Mouse (Mus musculus) liver, adult 2 months (tissue): ENCODE data around the gene Cdh4. TPM values are rescaled to one million over a fixed set of nuclear protein-coding genes. Genes with fewer than 3 reads are reported as not detected.

ENCODE experiments used
- DNase-seq: peaks from one replicate; pipeline ENCODE4 v3.0.0-alpha.2; 2011; ENCODE audit warnings: low read depth, low spot score; ENCODE audit errors: extremely low read depth
- H3K27ac ChIP-seq: fragments of 200-500 bp; replicated peaks from 2 replicates; pipeline ENCODE4 v1.5.1; 2012; ENCODE audit warnings: low read depth, mild to moderate bottlenecking, control low read depth, inconsistent platforms, low read length; ENCODE audit not compliant: insufficient read depth
- H3K27me3 ChIP-seq: fragments of 200-500 bp; 2 replicates; pipeline ENCODE4 v1.6.1; 2012; ENCODE audit warnings: mild to moderate bottlenecking, moderate library complexity, low read length, inconsistent platforms; ENCODE audit not compliant: control insufficient read depth, insufficient read depth
- H3K36me3 ChIP-seq: fragments of 200-500 bp; 2 replicates; pipeline ENCODE4 v1.6.1; 2012; ENCODE audit warnings: low read length, inconsistent platforms; ENCODE audit not compliant: control insufficient read depth, insufficient read depth
- H3K4me1 ChIP-seq: fragments of 200-500 bp; 2 replicates; pipeline ENCODE4 v1.6.1; 2011; ENCODE audit warnings: low read length; ENCODE audit not compliant: control insufficient read depth, insufficient read depth
- H3K4me3 ChIP-seq: fragments of 200-500 bp; 2 replicates; pipeline ENCODE4 v1.5.1; 2011; ENCODE audit warnings: low read depth, mild to moderate bottlenecking, control low read depth, low read length, moderate library complexity; ENCODE audit not compliant: insufficient read depth
- H3K79me2 ChIP-seq: fragments of 200-500 bp; 2 replicates; pipeline ENCODE4 v1.6.1; 2012; ENCODE audit warnings: inconsistent platforms, mild to moderate bottlenecking, low read length, moderate library complexity; ENCODE audit not compliant: control insufficient read depth, insufficient read depth
- H3K9ac ChIP-seq: fragments of 200-500 bp; 2 replicates; pipeline ENCODE4 v1.6.1; 2012; ENCODE audit warnings: low read depth, mild to moderate bottlenecking, control low read depth, inconsistent platforms, low read length
- CTCF ChIP-seq: fragments of 200-500 bp; IDR thresholded peaks from 2 replicates; pipeline ENCODE4 v1.5.1; 2011; ENCODE audit warnings: low read depth, low read length, control low read depth
- POLR2A ChIP-seq: fragments of 200-500 bp; IDR thresholded peaks from 2 replicates; pipeline ENCODE4 v1.6.1; 2011; ENCODE audit warnings: low read length, control low read depth; ENCODE audit not compliant: insufficient read depth; ENCODE audit errors: extremely low read depth
- WGBS: fragments of 180-500 bp; shearing (Covaris S2); methylation state at CpG from one replicate; pipeline ENCODE4 v1.1.7; 2018; 5-methylcytosine and 5-hydroxymethylcytosine counted together
- polyA plus RNA-seq: library from polyadenylated mRNA; depleted of rRNA; stranded (reverse); fragments of >200 nt; gene quantifications from 2 replicates; pipeline ENCODE4 v1.2.3, GENCODE M21; 2012
- total RNA-seq: library from RNA; depleted of rRNA; stranded (reverse); fragments of >200 nt; gene quantifications from 2 replicates; pipeline ENCODE4 v1.2.3, GENCODE M21; 2014

The Cdh4 gene
- total and polyA plus RNA-seq, 2 experiments: 0.18 to 0.37 TPM

DNA sequence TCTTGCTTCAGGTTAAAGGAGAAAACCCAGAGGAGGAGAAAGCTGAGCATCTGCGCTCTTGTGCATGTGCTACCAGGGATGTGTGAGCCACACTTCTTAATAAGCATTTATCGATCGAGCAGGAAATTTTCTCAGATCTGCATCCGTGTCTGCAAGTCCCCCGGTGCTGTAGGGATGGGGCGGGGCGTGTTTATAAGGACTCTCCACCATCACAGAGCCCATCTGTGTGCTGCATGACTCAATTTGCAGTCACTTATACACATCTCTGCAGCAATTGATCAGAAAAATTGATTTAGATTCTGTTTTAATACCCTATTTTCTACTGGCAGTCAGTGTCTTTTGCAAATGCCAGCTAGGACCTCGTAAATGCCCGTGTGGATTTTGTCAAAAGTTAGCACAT lies 311.6 kb downstream of the Cdh4 start:
- H3K4me1 ChIP-seq: no peaks in the 10 kb centered on the region
- no peaks in the 10 kb centered on the region for H3K36me3 ChIP-seq
- no peaks in the 10 kb centered on the region for H3K27me3 ChIP-seq
- H3K27ac ChIP-seq: no peak overlapping the region
- no peak overlapping the region for H3K9ac ChIP-seq
- 89% methylated on average over 9 of the region's 9 CpGs for WGBS
- no peak overlapping the region for H3K4me3 ChIP-seq
- DNase-seq: no peak
- H3K79me2 ChIP-seq: no peaks in the 10 kb centered on the region
- TF ChIP-seq CTCF (no peak), POLR2A (no peak)

DNA sequence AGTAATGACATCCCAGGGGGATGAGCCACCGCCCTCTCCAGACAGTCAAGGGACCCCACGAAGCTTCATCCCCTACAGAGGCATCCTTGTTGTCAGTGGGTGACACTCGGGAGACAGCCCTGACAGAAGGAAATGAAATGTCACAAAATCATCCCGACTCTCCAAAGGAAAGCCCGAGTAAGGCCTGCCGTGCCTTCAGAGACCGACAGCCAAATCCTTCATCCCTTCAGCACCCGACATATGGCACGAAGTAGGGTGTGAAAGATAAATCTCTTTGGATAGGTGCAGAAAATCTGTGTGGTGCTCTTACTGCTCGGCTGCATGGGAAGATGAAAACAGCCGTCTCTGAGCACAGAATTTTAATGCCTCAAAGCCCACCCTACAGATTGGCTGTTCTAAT lies 312.5 kb downstream of the Cdh4 start:
- TF ChIP-seq CTCF: no peak
- TF ChIP-seq POLR2A: no peak
- Histone ChIP-seq H3K36me3 (no peaks in the 10 kb centered on the region), H3K27ac (no peak overlapping the region), H3K4me3 (no peak overlapping the region), H3K9ac (no peak overlapping the region), H3K4me1 (no peaks in the 10 kb centered on the region), H3K27me3 (no peaks in the 10 kb centered on the region), H3K79me2 (no peaks in the 10 kb centered on the region)
- no peak for DNase-seq
- WGBS: 81% methylated on average over 11 of the region's 11 CpGs

DNA sequence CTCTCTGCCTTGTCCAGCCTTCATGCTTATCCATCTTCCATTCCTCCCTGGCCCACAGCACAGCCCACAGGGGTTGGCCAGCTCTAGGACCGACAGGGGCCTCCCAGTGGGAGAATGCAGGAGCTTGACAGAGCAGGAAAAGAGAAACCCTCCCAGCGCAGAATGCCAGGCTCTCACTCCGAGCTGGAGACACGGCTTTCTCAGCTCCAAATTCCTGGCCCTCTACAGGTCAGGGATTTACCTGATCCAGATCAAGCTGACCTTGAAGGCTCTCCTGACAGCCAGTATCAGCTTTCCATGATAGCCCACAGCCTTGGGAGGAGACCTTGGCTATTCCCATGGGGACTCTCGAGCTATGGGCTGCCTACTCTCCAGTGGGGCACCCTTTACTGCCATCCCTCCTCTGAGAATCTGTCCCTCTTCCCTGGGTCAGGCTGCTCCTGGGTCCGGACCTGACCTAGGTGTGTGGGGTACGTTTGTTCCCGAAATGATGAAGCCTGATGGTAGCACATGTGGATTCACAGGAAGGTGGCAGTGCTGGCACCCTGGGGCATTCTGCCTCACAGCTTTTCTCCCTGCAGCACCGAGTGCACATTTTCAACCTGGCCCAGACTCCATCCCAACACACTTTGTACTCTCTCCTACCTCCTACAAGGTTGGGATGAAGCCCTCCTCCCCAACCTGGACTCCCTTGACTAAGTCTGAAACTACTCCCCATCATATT lies 319.6 kb downstream of the Cdh4 start:
- Histone ChIP-seq H3K9ac (no peak overlapping the region), H3K79me2 (no peaks in the 10 kb centered on the region), H3K4me3 (no peak overlapping the region), H3K4me1 (no peaks in the 10 kb centered on the region), H3K27me3 (no peaks in the 10 kb centered on the region), H3K36me3 (no peaks in the 10 kb centered on the region), H3K27ac (no peak overlapping the region)
- no peak for TF ChIP-seq CTCF
- TF ChIP-seq POLR2A: no peak
- DNase-seq: no peak
- WGBS: 69% methylated on average over 9 of the region's 9 CpGs

DNA sequence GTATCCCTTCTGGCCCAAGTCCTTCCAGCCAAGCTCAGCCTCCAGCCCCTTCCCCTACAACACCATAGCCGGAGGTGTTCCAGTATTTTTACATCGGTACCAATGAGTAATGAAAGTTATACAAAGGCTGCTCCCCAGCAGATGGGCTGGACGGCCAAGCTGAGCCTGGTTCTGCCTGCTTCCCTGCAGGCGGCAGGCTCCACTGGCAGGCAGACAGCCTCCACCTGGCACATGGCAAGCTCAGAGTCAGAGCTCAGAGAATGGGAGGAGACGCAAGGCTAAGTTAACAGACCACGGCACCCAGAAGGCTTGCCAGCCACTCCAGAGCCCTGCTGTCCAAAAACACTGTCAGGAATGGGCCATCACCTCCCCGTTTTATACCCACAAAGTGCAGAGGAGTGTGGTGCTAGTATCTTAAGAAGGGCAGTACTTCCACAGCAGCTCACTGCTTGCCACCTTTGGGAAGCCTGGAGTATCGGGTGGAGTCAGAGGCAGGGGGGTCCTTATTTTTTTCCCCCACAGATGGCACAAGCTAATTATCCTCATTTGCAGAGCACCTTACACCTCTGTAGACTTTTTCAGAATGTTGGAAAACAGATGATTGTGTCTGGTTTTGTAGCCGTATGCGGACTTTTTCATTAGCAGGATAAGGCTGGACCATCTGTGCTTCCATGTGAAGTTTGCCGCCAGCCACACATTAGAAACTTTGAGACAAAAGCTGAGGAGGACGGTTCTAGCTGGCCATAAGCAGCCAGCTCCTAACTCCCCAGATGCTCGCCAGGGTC lies 320.5 kb downstream of the Cdh4 start:
- Histone ChIP-seq H3K4me1 (no peaks in the 10 kb centered on the region), H3K27me3 (no peaks in the 10 kb centered on the region), H3K36me3 (no peaks in the 10 kb centered on the region), H3K79me2 (no peaks in the 10 kb centered on the region), H3K27ac (no peak overlapping the region), H3K4me3 (no peak overlapping the region), H3K9ac (no peak overlapping the region)
- TF ChIP-seq POLR2A (no peak), CTCF (no peak)
- DNase-seq: no peak
- WGBS: 86% methylated on average over 13 of the region's 13 CpGs

DNA sequence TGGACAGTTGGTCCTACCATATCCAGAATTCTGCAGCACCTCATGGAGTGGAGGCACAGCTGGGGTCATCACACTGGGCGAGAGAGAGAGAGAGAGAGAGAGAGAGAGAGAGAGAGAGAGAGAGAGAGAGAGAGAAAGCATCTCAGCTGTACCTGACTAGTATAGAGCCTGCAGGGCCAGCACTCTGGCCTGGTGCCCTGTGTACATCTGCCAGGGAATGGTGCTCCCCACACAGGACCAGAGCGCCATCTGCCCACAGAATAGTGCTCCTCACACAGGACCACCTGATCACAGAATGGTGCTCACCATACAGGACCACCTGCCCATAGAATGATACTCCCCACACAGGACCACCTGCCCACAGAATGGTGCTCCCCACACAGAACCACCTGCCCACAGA lies 322.2 kb downstream of the Cdh4 start:
- Histone ChIP-seq H3K27ac (no peak overlapping the region), H3K36me3 (no peaks in the 10 kb centered on the region), H3K27me3 (no peaks in the 10 kb centered on the region), H3K4me1 (no peaks in the 10 kb centered on the region), H3K79me2 (no peaks in the 10 kb centered on the region), H3K4me3 (no peak overlapping the region), H3K9ac (no peak overlapping the region)
- TF ChIP-seq POLR2A: no peak
- TF ChIP-seq CTCF: no peak
- no peak for DNase-seq
- 96% methylated on average over 2 of the region's 2 CpGs for WGBS

DNA sequence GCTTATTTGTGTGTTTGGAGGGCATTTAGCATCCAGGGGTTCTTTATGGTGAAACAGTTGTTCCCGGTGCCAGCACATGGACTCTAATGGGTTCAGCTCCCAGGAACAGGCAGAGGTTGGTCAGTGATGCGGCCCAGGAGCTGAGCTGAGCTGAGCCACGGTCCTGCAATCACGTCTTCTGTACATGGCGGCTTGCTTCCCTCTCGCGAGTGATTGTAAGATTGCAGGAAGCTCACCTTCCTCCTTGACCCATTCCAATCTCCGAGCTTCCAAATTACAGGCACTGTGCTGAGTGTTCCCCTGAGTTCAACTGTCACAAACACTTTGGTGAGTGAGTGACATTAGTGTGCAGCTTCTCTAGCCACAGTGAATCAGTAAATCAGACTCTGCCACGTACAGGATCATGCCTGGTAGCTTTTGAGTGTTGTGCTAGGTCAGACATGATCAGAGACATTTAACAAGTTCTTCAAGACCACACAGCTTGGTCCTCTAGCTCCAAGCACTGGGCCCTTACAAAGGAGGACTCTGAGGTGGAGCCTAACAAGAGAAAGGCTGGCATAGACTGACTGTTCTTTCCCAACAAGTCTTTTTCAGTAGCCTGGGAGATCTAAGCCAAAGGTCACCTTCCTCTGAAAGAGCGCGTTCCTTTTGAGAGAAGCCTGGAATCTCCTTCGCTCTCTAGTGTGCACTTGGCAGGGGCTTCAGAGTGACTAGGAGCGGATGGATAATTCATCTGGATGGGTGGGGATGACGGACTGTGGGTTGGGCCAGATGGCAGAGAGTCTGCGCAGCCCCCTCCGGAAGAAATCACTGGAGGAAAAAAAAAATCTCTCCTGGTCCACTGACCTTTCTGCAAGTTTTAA lies 324.7 kb downstream of the Cdh4 start:
- Histone ChIP-seq H3K36me3 (no peaks in the 10 kb centered on the region), H3K27ac (no peak overlapping the region), H3K9ac (no peak overlapping the region), H3K79me2 (no peaks in the 10 kb centered on the region), H3K27me3 (no peaks in the 10 kb centered on the region), H3K4me3 (no peak overlapping the region), H3K4me1 (no peaks in the 10 kb centered on the region)
- WGBS: 50% methylated on average over 16 of the region's 16 CpGs
- TF ChIP-seq CTCF (no peak), POLR2A (no peak)
- DNase-seq: no peak
